Mouse (Mus musculus) CH12.LX (cell line): ENCODE measurements around the gene Chrm3.

ENCODE experiments used
- CTCF ChIP-seq, 2 experiments: IDR thresholded peaks in 1 of 2; conservative IDR thresholded peaks in 1 of 2; 2 replicates each; pipeline ENCODE4 v1.5.1; 2011 to 2012; ENCODE audit warnings: low read depth in 2 of 2, low read length in 2 of 2, improper control_type of control experiment in 1 of 2, inconsistent platforms in 1 of 2, mild to moderate bottlenecking in 1 of 2, moderate library complexity in 1 of 2
- ELF1 ChIP-seq: IDR thresholded peaks from 2 replicates; pipeline ENCODE4 v1.6.1; 2014; ENCODE audit warnings: low read depth, mild to moderate bottlenecking, inconsistent platforms, low read length, improper control_type of control experiment
- KAT2A ChIP-seq: IDR thresholded peaks from 2 replicates; pipeline ENCODE4 v1.6.1; 2012; ENCODE audit warnings: low read length, improper control_type of control experiment, inconsistent platforms; ENCODE audit not compliant: insufficient replicate concordance
- MEF2A ChIP-seq: IDR thresholded peaks from 2 replicates; pipeline ENCODE4 v1.6.1; 2014; ENCODE audit warnings: low read depth, mild to moderate bottlenecking, inconsistent platforms, low read length, improper control_type of control experiment, borderline replicate concordance
- PAX5 ChIP-seq: IDR thresholded peaks from 2 replicates; pipeline ENCODE4 v1.6.1; 2012; ENCODE audit warnings: low read length, inconsistent platforms, mixed read lengths
- POLR2A ChIP-seq: IDR thresholded peaks from 2 replicates; pipeline ENCODE4 v1.6.1; 2011; ENCODE audit warnings: low read depth, mild to moderate bottlenecking, improper control_type of control experiment, low read length
- POLR2AphosphoS2 ChIP-seq: IDR thresholded peaks from 2 replicates; pipeline ENCODE4 v1.6.1; 2011; ENCODE audit warnings: low read depth, low read length, improper control_type of control experiment
- RAD21 ChIP-seq: IDR thresholded peaks from 2 replicates; pipeline ENCODE4 v1.6.1; 2011; ENCODE audit warnings: low read depth, mild to moderate bottlenecking, low read length, improper control_type of control experiment, moderate library complexity
- TBP ChIP-seq: conservative IDR thresholded peaks from 2 replicates; pipeline ENCODE4 v1.6.1; 2011; ENCODE audit warnings: low read depth, low read length, improper control_type of control experiment
- TCF12 ChIP-seq: IDR thresholded peaks from 2 replicates; pipeline ENCODE4 v1.6.1; 2014; ENCODE audit warnings: low read depth, mild to moderate bottlenecking, inconsistent platforms, low read length, improper control_type of control experiment

DNA sequence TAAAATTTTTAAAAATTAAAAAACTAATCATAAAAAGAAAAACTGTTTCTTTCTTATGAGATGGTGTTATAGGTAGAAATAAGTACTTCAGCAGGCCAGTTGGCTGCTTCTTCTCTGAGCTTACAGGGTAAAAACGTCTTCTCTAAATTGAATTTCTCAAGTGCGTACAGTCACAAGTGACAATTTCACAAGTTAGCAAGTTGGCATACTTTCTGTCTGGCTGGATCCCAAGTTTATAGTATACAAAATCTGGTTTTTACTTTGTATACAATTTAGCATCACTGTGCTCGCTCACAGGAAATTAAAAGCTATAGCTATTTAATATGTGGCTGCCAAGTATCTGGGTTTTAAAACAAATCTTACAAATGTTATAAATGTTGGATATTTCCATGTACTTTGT is 172.7 kb downstream of the Chrm3 start:
- TF ChIP-seq CTCF (conservative IDR thresholded peaks at IDR 0.05 in 1 of 2, IDR thresholded peaks at IDR 0.05 in 1 of 2; ENCODE audit: low read depth in 2 of 2, low read length in 2 of 2) = no peak
- no peak for TF ChIP-seq RAD21
- TF ChIP-seq TCF12 = no peak
- no peak for TF ChIP-seq POLR2A
- no peak for TF ChIP-seq MEF2A
- TF ChIP-seq KAT2A = no peak
- TF ChIP-seq PAX5 = no peak
- no peak for TF ChIP-seq TBP
- TF ChIP-seq ELF1 = no peak
- no peak for TF ChIP-seq POLR2AphosphoS2
